Mouse (Mus musculus): ENCODE measurements around the gene Lcn2. TPM values are rescaled to one million over a fixed set of nuclear protein-coding genes. Genes with fewer than 3 reads are reported as not detected.

Lcn2 gene
- polyA plus RNA-seq, 2 experiments: 1.3 to 2.8 TPM

DNA sequence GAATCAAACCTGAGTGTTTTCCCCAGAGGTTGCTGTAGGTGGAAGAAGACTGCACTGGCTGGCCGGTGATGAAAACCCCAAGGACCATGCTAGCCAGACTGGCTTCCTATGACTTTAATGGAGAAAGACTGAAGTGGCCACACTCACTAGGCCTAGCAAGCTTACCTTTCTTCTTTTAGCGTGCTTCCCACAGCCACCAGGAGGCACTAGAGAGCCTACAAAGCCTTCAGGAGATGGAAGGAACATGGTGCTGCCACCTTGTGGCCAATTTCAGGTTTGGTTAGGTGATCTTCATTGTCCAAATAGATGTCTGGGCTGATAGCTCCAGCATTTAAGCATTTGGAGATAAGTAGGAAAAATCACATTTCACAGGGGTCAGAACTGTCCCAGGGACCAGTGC lies 16.6 kb upstream of the Lcn2 start:
- no peak for TF ChIP-seq POLR2A (IDR thresholded peaks at IDR 0.05; ENCODE audit: borderline replicate concordance, extremely low read depth, insufficient read depth, insufficient read length)
- Histone ChIP-seq H3K9ac (ENCODE audit: low read depth, low read length, severe bottlenecking) (no peak overlapping the region), H3K36me3 (ENCODE audit: control insufficient read depth, insufficient read depth, low read length) (peaks cover 34% of the 10 kb centered on the region), H3K27me3 (ENCODE audit: control insufficient read depth, insufficient read depth, low read length) (no peaks in the 10 kb centered on the region), H3K4me2 (replicated peaks; ENCODE audit: low read depth, low read length, severe bottlenecking) (no peak overlapping the region), H3K4me1 (ENCODE audit: control insufficient read depth, insufficient read depth, low read length) (peaks cover 13% of the 10 kb centered on the region), H3K27ac (replicated peaks; ENCODE audit: low read depth, low read length) (no peak overlapping the region), H3K9me3 (ENCODE audit: control insufficient read depth, low read length) (no peaks in the 10 kb centered on the region), H3K4me3 (replicated peaks; ENCODE audit: low read length) (no peak overlapping the region)
- WGBS: 34% methylated on average over 2 of the region's 2 CpGs
- ATAC-seq (ENCODE audit: low FRiP score, low read depth) (no peak), DNase-seq (ENCODE audit: low spot score) (peak; percentile 97)

DNA sequence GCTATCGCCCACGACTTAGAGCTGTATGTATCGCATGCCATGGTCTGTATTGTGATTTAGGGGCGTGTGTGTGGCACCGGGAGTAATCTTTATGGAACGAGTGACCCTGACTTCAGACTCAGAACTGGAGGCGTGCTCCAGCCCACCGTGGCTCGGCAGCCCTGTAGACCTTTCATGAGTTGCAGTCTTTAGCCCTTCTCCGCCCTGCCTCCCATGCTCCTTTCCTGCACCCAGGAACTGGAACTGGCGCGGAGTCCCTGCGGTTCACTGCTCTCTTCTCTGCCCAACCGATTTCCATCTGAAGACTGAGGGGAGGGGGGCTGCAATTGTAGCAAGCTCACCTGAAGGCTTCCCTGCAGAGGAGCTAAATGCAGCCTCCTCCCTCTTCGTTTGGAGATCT lies 8.6 kb upstream of the Lcn2 start:
- Histone ChIP-seq H3K9ac (ENCODE audit: low read depth, low read length, severe bottlenecking) (peak overlapping the region; percentile 76), H3K4me2 (replicated peaks; ENCODE audit: low read depth, low read length, severe bottlenecking) (peak overlapping the region; percentile 66), H3K36me3 (ENCODE audit: control insufficient read depth, insufficient read depth, low read length) (peaks cover 22% of the 10 kb centered on the region), H3K27ac (replicated peaks; ENCODE audit: low read depth, low read length) (no peak overlapping the region), H3K4me3 (replicated peaks; ENCODE audit: low read length) (peak overlapping the region; percentile 83), H3K27me3 (ENCODE audit: control insufficient read depth, insufficient read depth, low read length) (no peaks in the 10 kb centered on the region), H3K9me3 (ENCODE audit: control insufficient read depth, low read length) (no peaks in the 10 kb centered on the region), H3K4me1 (ENCODE audit: control insufficient read depth, insufficient read depth, low read length) (peaks cover 7% of the 10 kb centered on the region)
- TF ChIP-seq POLR2A (IDR thresholded peaks at IDR 0.05; ENCODE audit: borderline replicate concordance, extremely low read depth, insufficient read depth, insufficient read length): no peak
- DNase-seq (ENCODE audit: low spot score) (no peak), ATAC-seq (ENCODE audit: low FRiP score, low read depth) (no peak)
- WGBS: under 1% methylated on average over 15 of the region's 15 CpGs

DNA sequence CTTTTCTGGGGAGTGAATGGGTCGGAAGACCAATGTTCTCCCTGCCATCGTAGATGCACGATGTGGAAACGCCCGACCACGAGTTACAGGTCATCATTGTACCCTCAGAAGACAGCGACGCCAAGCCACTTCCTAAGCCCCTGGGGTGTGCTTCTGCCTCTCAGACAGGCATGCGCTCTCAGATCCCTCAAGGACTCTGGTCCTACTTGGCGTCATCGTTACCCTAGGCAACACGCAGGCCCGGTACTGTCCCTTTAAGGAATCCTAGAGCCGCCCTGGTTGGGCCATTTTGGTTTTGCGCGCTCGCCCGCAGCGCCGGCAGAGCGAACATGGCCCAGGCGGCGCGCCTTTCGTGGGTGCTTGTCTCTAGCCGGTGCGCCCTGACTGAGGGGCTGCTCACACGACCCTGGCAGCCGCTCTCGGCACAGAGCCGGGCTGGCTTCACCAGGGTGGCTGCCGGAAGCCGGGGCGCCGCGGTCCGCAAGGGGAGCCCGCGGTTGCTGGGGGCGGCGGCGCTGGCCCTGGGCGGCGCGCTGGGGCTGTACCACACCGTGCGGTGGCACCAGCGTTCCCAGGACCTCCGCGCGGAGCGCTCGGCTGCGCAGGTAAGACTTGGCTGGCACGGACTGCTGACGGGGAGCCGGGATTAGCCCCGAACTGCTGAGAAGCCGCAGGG lies 8.0 kb upstream of the Lcn2 start:
- H3K27ac ChIP-seq (replicated peaks; ENCODE audit: low read depth, low read length): peak overlapping the region; percentile 91
- H3K4me3 ChIP-seq (replicated peaks; ENCODE audit: low read length): peak overlapping the region; percentile 83
- WGBS: under 1% methylated on average over 55 of the region's 59 CpGs
- ATAC-seq (ENCODE audit: low FRiP score, low read depth): peak; percentile 92
- H3K4me1 ChIP-seq (ENCODE audit: control insufficient read depth, insufficient read depth, low read length): peaks cover 7% of the 10 kb centered on the region
- no peaks in the 10 kb centered on the region for H3K9me3 ChIP-seq (ENCODE audit: control insufficient read depth, low read length)
- peak overlapping the region; percentile 76 for H3K9ac ChIP-seq (ENCODE audit: low read depth, low read length, severe bottlenecking)
- peak; percentile 93 for DNase-seq (ENCODE audit: low spot score)
- no peaks in the 10 kb centered on the region for H3K27me3 ChIP-seq (ENCODE audit: control insufficient read depth, insufficient read depth, low read length)
- peak overlapping the region; percentile 66 for H3K4me2 ChIP-seq (replicated peaks; ENCODE audit: low read depth, low read length, severe bottlenecking)
- TF ChIP-seq POLR2A (IDR thresholded peaks at IDR 0.05; ENCODE audit: borderline replicate concordance, extremely low read depth, insufficient read depth, insufficient read length): no peak
- peaks cover 18% of the 10 kb centered on the region for H3K36me3 ChIP-seq (ENCODE audit: control insufficient read depth, insufficient read depth, low read length)

DNA sequence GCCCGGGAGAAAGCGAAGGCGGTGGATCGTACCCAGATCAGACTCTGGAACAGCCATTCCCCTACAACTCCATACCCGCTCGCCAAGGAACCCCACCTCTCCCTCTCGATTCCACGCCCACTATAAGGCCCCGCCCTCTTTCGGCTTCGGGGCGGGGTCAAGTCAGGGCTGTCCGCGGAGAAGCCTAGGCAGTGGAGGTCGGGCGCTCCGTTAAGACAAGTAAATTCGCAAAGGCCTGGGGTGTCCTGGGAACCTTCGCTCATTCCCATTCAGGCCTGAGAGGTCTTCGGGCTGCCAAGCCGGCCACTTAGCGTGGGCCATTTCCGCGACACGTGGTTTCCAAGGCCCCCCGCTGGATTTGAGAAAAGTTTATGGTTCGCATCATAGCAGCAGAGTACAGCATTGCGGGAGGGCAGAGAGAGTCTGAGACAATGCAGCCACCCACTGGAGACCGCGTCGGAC lies 7.5 kb upstream of the Lcn2 start, which contains the start of gene Ptges2:
TSS of gene Ptges2 (plus strand) at position 413 of the 462 bp plus-strand sequence.
- peak within 1 kb of the TSS; percentile 76 for H3K9ac ChIP-seq (ENCODE audit: low read depth, low read length, severe bottlenecking)
- H3K27ac ChIP-seq (replicated peaks; ENCODE audit: low read depth, low read length): peak within 1 kb of the TSS; percentile 91
- TF ChIP-seq POLR2A (IDR thresholded peaks at IDR 0.05; ENCODE audit: borderline replicate concordance, extremely low read depth, insufficient read depth, insufficient read length): no peak
- WGBS: 2% methylated on average over 31 of the region's 31 CpGs
- H3K4me3 ChIP-seq (replicated peaks; ENCODE audit: low read length): peak within 1 kb of the TSS; percentile 83
- ATAC-seq (ENCODE audit: low FRiP score, low read depth) (peak; percentile 94), DNase-seq (ENCODE audit: low spot score) (peak; percentile 86)
- H3K9me3 ChIP-seq (ENCODE audit: control insufficient read depth, low read length): no peaks in the 10 kb centered on the region
- H3K36me3 ChIP-seq (ENCODE audit: control insufficient read depth, insufficient read depth, low read length): peaks cover 12% of the 10 kb centered on the region
- no peaks in the 10 kb centered on the region for H3K27me3 ChIP-seq (ENCODE audit: control insufficient read depth, insufficient read depth, low read length)
- peak within 1 kb of the TSS; percentile 66 for H3K4me2 ChIP-seq (replicated peaks; ENCODE audit: low read depth, low read length, severe bottlenecking)
- H3K4me1 ChIP-seq (ENCODE audit: control insufficient read depth, insufficient read depth, low read length): peaks cover 7% of the 10 kb centered on the region

DNA sequence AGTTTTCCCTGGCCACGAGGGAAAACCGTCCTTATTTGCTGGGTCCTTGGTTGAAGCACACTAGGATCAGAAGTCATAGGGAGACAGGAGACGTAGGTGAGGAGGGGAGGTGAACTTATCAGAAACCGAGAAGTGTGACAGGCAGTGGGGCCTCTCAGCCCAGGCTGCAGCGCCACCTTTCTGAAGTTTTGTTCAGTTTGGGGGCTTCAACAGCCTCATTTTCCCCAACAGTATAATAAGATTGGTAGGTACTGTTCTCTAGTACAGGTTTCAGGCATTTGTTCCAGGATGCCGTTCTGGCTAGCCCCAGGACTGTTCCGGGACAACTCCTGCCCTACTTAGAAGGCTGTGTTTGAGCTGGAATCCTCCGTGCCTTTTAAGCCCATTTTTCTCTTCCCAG lies 6.9 kb upstream of the Lcn2 start:
- no peak for ATAC-seq (ENCODE audit: low FRiP score, low read depth)
- H3K4me2 ChIP-seq (replicated peaks; ENCODE audit: low read depth, low read length, severe bottlenecking): peak overlapping the region; percentile 66
- H3K27me3 ChIP-seq (ENCODE audit: control insufficient read depth, insufficient read depth, low read length): no peaks in the 10 kb centered on the region
- peaks cover 7% of the 10 kb centered on the region; the same call in 1 of the 2 replicates for H3K36me3 ChIP-seq (ENCODE audit: control insufficient read depth, insufficient read depth, low read length)
- TF ChIP-seq POLR2A (IDR thresholded peaks at IDR 0.05; ENCODE audit: borderline replicate concordance, extremely low read depth, insufficient read depth, insufficient read length): no peak
- 6% methylated on average over 8 of the region's 8 CpGs for WGBS
- H3K9ac ChIP-seq (ENCODE audit: low read depth, low read length, severe bottlenecking): peak overlapping the region; percentile 76
- no peaks in the 10 kb centered on the region for H3K9me3 ChIP-seq (ENCODE audit: control insufficient read depth, low read length)
- peak overlapping the region; percentile 91 for H3K27ac ChIP-seq (replicated peaks; ENCODE audit: low read depth, low read length)
- H3K4me3 ChIP-seq (replicated peaks; ENCODE audit: low read length): peak overlapping the region; percentile 83
- peaks cover 7% of the 10 kb centered on the region for H3K4me1 ChIP-seq (ENCODE audit: control insufficient read depth, insufficient read depth, low read length)
- DNase-seq (ENCODE audit: low spot score): peak; percentile 42

Data from limb, embryonic 14.5 days (tissue).